Mouse (Mus musculus): ENCODE measurements at regions not wholly inside any gene's neighbourhood (a gene's known extent, or its start where the extent isn't known, plus 50 kb on each side); places are given as distances from the start of the nearest gene placed in this dataset.

- no peak for TF ChIP-seq ZC3H11A (IDR thresholded peaks at IDR 0.05; ENCODE audit: borderline replicate concordance, low read depth, low read length)
- no peak for TF ChIP-seq ZNF384 (IDR thresholded peaks at IDR 0.05; ENCODE audit: low read depth, low read length)
- TF ChIP-seq MAFK (IDR thresholded peaks at IDR 0.05; ENCODE audit: insufficient read depth, low read depth, low read length): no peak
- TF ChIP-seq CHD2 (IDR thresholded peaks at IDR 0.05; ENCODE audit: low read depth, low read length): no peak
- TF ChIP-seq HCFC1 (IDR thresholded peaks at IDR 0.05; ENCODE audit: borderline replicate concordance, insufficient read depth, low read length): no peak
Measured at GRCm38 (mm10) chr8:109336203-109336602, 157.6 kb upstream of the Pmfbp1 start.
